Mouse (Mus musculus): ENCODE results near the gene Sfta2. TPM values are rescaled to one million over a fixed set of nuclear protein-coding genes. Genes with fewer than 3 reads are reported as not detected.
A peak's percentile ranks its signal among the peaks of the same experiment; 100 is the strongest.

The Sfta2 gene
- polyA plus RNA-seq, 1 experiment from 2014 or later, result not detected

- H3K9me3 ChIP-seq (replicated peaks), result peaks cover 3% of the 10 kb centered on the region; the same call in 1 of the 2 replicates
- H3K4me2 ChIP-seq, result no peak overlapping the region
- H3K27me3 ChIP-seq (replicated peaks), result no peaks in the 10 kb centered on the region
- no peaks in the 10 kb centered on the region for H3K4me1 ChIP-seq (replicated peaks)
- no peak for ATAC-seq (ENCODE audit: insufficient number of reproducible peaks, low FRiP score)
- no peaks in the 10 kb centered on the region for H3K36me3 ChIP-seq
- WGBS, result 81% methylated on average over 9 of the region's 9 CpGs
- no peak overlapping the region for H3K27ac ChIP-seq (ENCODE audit: poor library complexity, severe bottlenecking)
- H3K4me3 ChIP-seq, result no peak overlapping the region
- no peak overlapping the region for H3K9ac ChIP-seq
These were observed 9.2 kb upstream of the Sfta2 start for GRCm38 (mm10) chr17:35592131-35592530.

GRCm38 (mm10) chr17:35593786-35594185 is 7.6 kb upstream of the Sfta2 start:
- no peak overlapping the region for H3K27ac ChIP-seq (ENCODE audit: poor library complexity, severe bottlenecking)
- H3K4me2 ChIP-seq, result no peak overlapping the region
- H3K4me3 ChIP-seq, result no peak overlapping the region
- ATAC-seq (ENCODE audit: insufficient number of reproducible peaks, low FRiP score), result no peak
- no peaks in the 10 kb centered on the region for H3K27me3 ChIP-seq (replicated peaks)
- 26% methylated on average over 4 of the region's 4 CpGs for WGBS
- H3K4me1 ChIP-seq (replicated peaks), result no peaks in the 10 kb centered on the region
- H3K36me3 ChIP-seq, result no peaks in the 10 kb centered on the region
- H3K9ac ChIP-seq, result no peak overlapping the region
- H3K9me3 ChIP-seq (replicated peaks), result no peaks in the 10 kb centered on the region; the same call in 1 of the 2 replicates

GRCm38 (mm10) chr17:35594456-35594855 is 6.9 kb upstream of the Sfta2 start:
- WGBS, result 74% methylated on average over 7 of the region's 7 CpGs

DNA sequence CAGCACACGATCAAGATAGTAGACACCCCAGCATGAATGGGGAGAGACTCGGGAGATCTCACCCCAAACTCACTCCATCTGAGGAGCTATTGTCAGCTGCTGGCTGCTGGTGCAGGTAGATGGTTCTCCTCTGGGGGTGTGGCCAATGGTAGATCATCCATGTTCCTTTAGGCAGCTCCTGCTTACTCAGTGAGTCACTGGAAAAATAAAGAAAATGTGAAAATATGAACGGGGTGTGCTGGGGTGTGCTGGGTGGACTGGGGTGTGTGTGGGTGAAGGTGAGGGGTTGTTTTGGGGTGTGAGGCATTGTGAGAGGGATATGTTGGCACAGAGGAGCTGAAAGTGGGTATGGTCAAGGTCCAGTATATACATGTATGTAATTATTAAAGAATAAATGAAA is 4.0 kb upstream of the Sfta2 start:
- H3K27me3 ChIP-seq (replicated peaks), result peaks cover 6% of the 10 kb centered on the region
- no peak for ATAC-seq (ENCODE audit: insufficient number of reproducible peaks, low FRiP score)
- 86% methylated on average over 3 of the region's 3 CpGs for WGBS
- no peak overlapping the region for H3K9ac ChIP-seq
- no peak overlapping the region for H3K4me2 ChIP-seq
- H3K4me3 ChIP-seq, result no peak overlapping the region
- H3K36me3 ChIP-seq, result no peaks in the 10 kb centered on the region
- H3K9me3 ChIP-seq (replicated peaks), result no peaks in the 10 kb centered on the region; the same call in 1 of the 2 replicates
- H3K27ac ChIP-seq (ENCODE audit: poor library complexity, severe bottlenecking), result no peak overlapping the region
- H3K4me1 ChIP-seq (replicated peaks), result no peaks in the 10 kb centered on the region

More at GRCm38 (mm10) chr17:35594456-35594855, 6.9 kb upstream of the Sfta2 start:
- H3K4me1 ChIP-seq (replicated peaks), result no peaks in the 10 kb centered on the region
- H3K27ac ChIP-seq (ENCODE audit: poor library complexity, severe bottlenecking), result no peak overlapping the region
- ATAC-seq (ENCODE audit: insufficient number of reproducible peaks, low FRiP score), result no peak
- H3K36me3 ChIP-seq, result no peaks in the 10 kb centered on the region
- H3K9me3 ChIP-seq (replicated peaks), result no peaks in the 10 kb centered on the region; the same call in 1 of the 2 replicates
- no peak overlapping the region for H3K9ac ChIP-seq
- no peaks in the 10 kb centered on the region for H3K27me3 ChIP-seq (replicated peaks)
- H3K4me2 ChIP-seq, result no peak overlapping the region
- no peak overlapping the region for H3K4me3 ChIP-seq

GRCm38 (mm10) chr17:35601736-35602354 is 496 bp downstream of the Sfta2 start:
- ATAC-seq (ENCODE audit: insufficient number of reproducible peaks, low FRiP score), result no peak
- no peak overlapping the region for H3K4me3 ChIP-seq
- H3K9me3 ChIP-seq (replicated peaks), result no peaks in the 10 kb centered on the region; the same call in 1 of the 2 replicates
- H3K4me2 ChIP-seq, result no peak overlapping the region
- no peaks in the 10 kb centered on the region for H3K36me3 ChIP-seq
- H3K9ac ChIP-seq, result no peak overlapping the region
- peaks cover 15% of the 10 kb centered on the region for H3K27me3 ChIP-seq (replicated peaks)
- H3K27ac ChIP-seq (ENCODE audit: poor library complexity, severe bottlenecking), result no peak overlapping the region
- no peaks in the 10 kb centered on the region for H3K4me1 ChIP-seq (replicated peaks)
- WGBS, result 43% methylated on average over 8 of the region's 8 CpGs

GRCm38 (mm10) chr17:35617127-35617526 is 15.8 kb downstream of the Sfta2 start:
- H3K4me1 ChIP-seq (replicated peaks), result no peaks in the 10 kb centered on the region
- no peak overlapping the region for H3K4me3 ChIP-seq
- H3K27ac ChIP-seq (ENCODE audit: poor library complexity, severe bottlenecking), result no peak overlapping the region
- H3K36me3 ChIP-seq, result no peaks in the 10 kb centered on the region
- 0 out of 2 replicates have a peak, but pooled peaks cover 4% of the 10 kb centered on the region for H3K27me3 ChIP-seq (replicated peaks)
- ATAC-seq (ENCODE audit: insufficient number of reproducible peaks, low FRiP score), result no peak
- H3K9ac ChIP-seq, result no peak overlapping the region
- 61% methylated on average over 4 of the region's 4 CpGs for WGBS
- H3K9me3 ChIP-seq (replicated peaks), result no peaks in the 10 kb centered on the region
- no peak overlapping the region for H3K4me2 ChIP-seq

DNA sequence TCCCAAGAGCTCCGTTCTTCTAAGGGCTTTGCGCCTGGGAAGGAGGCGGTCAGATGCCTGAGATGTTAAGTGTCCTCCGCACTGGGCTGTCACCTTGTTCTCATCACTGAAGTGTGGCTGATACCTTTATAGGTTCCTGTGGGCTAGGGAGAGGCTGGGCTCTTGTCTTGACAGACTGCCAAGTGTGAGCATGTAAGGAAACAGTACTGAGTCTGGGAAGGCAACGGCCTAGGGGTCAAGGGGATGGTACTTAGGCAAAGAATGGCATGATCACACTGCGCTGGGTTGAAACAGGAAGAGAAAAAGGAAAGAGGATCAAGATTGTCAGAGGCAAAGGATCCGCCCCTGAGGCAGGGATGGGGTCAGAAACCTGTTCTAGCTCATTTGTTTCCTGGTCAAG is 25.2 kb downstream of the Sfta2 start, which contains the start of gene Gm9573:
TSS of gene Gm9573 (minus strand) at position 101 of the 400 bp plus-strand sequence.
- no peak within 1 kb of the TSS for H3K9ac ChIP-seq
- no peaks in the 10 kb centered on the region for H3K36me3 ChIP-seq
- H3K4me3 ChIP-seq, result no peak within 1 kb of the TSS
- H3K4me2 ChIP-seq, result no peak within 1 kb of the TSS
- ATAC-seq (ENCODE audit: insufficient number of reproducible peaks, low FRiP score), result no peak
- H3K27ac ChIP-seq (ENCODE audit: poor library complexity, severe bottlenecking), result no peak within 1 kb of the TSS
- H3K27me3 ChIP-seq (replicated peaks), result no peaks in the 10 kb centered on the region
- H3K9me3 ChIP-seq (replicated peaks), result no peaks in the 10 kb centered on the region
- no peaks in the 10 kb centered on the region for H3K4me1 ChIP-seq (replicated peaks)
- 67% methylated on average over 7 of the region's 7 CpGs for WGBS

- Histone ChIP-seq H3K4me1 (replicated peaks) (peaks cover 8% of the 10 kb centered on the region; the same call in 1 of the 2 replicates), H3K9ac (peak overlapping the region; percentile 30; the same call in 1 of the 2 replicates), H3K4me3 (no peak overlapping the region), H3K4me2 (no peak overlapping the region), H3K9me3 (replicated peaks) (no peaks in the 10 kb centered on the region), H3K27ac (ENCODE audit: poor library complexity, severe bottlenecking) (no peak overlapping the region), H3K36me3 (no peaks in the 10 kb centered on the region), H3K27me3 (replicated peaks) (peaks cover 16% of the 10 kb centered on the region; the same call in 1 of the 2 replicates)
- ATAC-seq (ENCODE audit: insufficient number of reproducible peaks, low FRiP score), result no peak
- WGBS, result 13% methylated on average over 1 of the region's 1 CpGs
These were observed 32.6 kb downstream of the Sfta2 start for GRCm38 (mm10) chr17:35633992-35634391.

DNA sequence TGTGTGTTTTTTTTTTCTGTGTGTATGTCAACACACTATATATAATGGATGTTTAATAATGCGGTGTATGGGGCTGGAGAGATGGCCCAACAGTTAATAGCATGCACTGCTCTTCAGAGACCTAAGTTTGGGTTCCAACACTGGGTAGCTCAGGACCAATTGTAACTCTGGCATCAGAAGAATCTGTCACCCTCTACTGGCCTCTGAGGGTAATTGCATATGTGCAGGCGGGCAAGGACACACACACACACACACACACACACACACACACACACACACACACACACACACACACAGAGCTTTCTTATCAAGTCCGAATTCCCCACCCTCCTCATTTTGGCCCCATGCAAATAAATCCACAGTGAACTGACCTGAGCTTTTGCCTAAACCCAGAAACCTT is 33.9 kb downstream of the Sfta2 start:
- WGBS, result 76% methylated on average over 3 of the region's 3 CpGs
- Histone ChIP-seq H3K27ac (ENCODE audit: poor library complexity, severe bottlenecking) (no peak overlapping the region), H3K36me3 (no peaks in the 10 kb centered on the region), H3K4me2 (no peak overlapping the region), H3K4me3 (no peak overlapping the region), H3K9me3 (replicated peaks) (no peaks in the 10 kb centered on the region), H3K4me1 (replicated peaks) (peaks cover 17% of the 10 kb centered on the region), H3K9ac (no peak overlapping the region), H3K27me3 (replicated peaks) (peaks cover 16% of the 10 kb centered on the region; the same call in 1 of the 2 replicates)
- ATAC-seq (ENCODE audit: insufficient number of reproducible peaks, low FRiP score), result no peak

DNA sequence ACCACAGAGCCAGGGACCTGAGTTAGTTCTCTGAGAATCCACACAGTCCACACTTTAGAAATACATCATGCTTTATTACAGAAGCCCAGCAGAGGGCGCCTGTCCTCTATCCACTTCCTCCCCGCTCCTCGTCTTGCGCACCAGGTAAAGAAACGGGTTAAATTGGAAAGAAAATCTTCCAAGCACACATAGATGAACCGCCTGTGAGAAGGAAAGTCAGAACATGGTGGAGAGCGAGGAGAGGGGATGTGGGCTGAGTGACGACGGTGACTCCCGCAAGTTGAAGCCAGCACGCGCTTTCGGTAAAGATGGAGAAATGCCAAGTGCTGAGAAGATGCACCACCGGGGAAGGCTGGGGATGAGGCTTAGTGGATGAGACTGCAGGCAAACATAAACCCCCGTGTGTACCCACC is 34.4 kb downstream of the Sfta2 start:
- Histone ChIP-seq H3K4me3 (peak overlapping the region; percentile 36), H3K9ac (no peak overlapping the region), H3K9me3 (replicated peaks) (no peaks in the 10 kb centered on the region), H3K27me3 (replicated peaks) (peaks cover 16% of the 10 kb centered on the region; the same call in 1 of the 2 replicates), H3K4me1 (replicated peaks) (peaks cover 17% of the 10 kb centered on the region), H3K27ac (ENCODE audit: poor library complexity, severe bottlenecking) (no peak overlapping the region), H3K36me3 (no peaks in the 10 kb centered on the region), H3K4me2 (peak overlapping the region; percentile 69)
- 5% methylated on average over 15 of the region's 15 CpGs for WGBS
- no peak; the same call in 1 of the 2 replicates for ATAC-seq (ENCODE audit: insufficient number of reproducible peaks, low FRiP score)

DNA sequence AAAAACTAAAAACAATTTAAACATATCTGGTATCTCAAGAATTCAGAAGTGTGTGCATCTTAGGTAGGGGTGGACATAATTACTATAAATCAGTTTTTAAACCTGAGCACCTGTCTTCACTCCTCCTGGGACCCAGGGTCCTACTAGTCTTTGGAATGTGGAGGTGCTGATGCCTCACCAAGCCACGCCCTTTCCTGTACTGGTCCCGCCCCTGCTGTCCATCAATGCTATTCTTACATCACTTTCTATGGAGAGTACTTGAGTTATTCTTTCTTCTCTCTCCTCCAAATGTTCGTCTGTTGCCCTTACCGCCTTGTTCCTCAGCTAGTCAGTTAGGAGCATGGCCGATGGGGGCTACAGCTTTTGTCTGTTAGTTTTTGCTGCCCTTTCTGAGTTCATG is 35.0 kb downstream of the Sfta2 start:
- Histone ChIP-seq H3K4me2 (no peak overlapping the region), H3K9ac (no peak overlapping the region), H3K27ac (ENCODE audit: poor library complexity, severe bottlenecking) (no peak overlapping the region), H3K4me3 (no peak overlapping the region), H3K9me3 (replicated peaks) (no peaks in the 10 kb centered on the region), H3K36me3 (no peaks in the 10 kb centered on the region), H3K27me3 (replicated peaks) (peaks cover 16% of the 10 kb centered on the region; the same call in 1 of the 2 replicates), H3K4me1 (replicated peaks) (peaks cover 17% of the 10 kb centered on the region)
- no peak for ATAC-seq (ENCODE audit: insufficient number of reproducible peaks, low FRiP score)
- 34% methylated on average over 5 of the region's 5 CpGs for WGBS
